Mouse (Mus musculus) lung, postnatal 10 days (tissue): Measurements from ENCODE around the gene Cdon.

Experiments
- DNase-seq: peaks from one replicate; pipeline ENCODE4 v3.0.0; 2021

The Cdon gene

DNA sequence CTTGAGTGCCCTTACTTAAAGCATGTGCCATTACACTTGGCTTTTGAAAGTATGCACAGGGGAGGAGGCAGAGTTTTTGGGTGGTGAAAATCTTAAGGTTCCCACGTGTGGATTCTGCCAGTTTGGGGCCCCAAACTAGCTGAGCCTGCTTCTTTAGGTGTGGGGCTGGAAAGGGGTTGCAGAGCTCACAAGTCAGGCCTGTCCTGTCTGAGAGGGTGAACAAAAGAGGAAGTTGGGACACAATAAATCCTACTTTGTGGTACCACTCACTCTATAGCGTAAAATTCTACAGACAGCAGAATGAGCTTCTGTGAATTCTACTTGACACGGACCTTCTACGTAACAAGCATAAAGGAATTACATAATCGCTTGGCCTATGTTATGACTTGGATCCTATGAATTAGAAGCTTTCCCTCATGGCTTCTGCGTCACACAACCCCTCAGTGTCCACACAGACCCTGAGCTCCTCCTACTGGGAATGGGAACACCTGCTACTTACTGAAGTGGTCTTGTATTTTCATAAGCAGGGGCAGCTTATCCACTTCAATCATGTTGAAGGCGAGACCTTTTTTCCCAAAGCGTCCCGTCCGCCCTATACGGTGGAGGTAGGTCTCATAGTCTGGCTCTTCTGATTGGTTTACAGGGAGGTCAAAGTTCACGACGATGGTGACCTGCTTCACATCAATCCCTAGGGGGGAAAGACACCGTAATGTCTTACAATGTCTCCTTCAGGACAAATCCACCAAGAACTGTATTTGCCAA lies 122.4 kb downstream of the Cdon start:
- DNase-seq = no peak

- DNase-seq = peak; percentile 17
Measured at GRCm38 (mm10) chr9:35544666-35545065, 123.7 kb downstream of the Cdon start.

GRCm38 (mm10) chr9:35545704-35546103 lies 124.8 kb downstream of the Cdon start:
- no peak for DNase-seq

GRCm38 (mm10) chr9:35546745-35547144 lies 125.8 kb downstream of the Cdon start:
- DNase-seq = no peak

DNA sequence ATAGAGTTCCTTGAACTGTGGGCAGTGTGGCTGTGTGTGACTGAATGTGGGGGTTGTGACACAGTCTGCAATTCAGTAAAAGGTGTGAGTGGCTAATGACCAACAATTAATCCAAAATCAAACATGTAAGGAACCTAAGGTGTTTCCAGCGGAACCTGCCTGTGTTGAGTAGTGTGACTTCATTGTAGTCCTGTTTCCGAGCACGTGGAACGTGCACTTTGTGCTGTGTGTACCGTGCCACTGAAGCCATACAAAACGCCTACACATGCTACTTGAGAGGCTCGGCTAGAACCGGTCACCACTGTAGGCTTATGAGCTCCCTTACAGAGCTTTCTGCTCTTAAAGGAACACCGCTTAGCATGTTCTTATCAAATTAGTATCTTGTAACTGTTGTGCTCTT lies 127.5 kb downstream of the Cdon start:
- DNase-seq = no peak

DNA sequence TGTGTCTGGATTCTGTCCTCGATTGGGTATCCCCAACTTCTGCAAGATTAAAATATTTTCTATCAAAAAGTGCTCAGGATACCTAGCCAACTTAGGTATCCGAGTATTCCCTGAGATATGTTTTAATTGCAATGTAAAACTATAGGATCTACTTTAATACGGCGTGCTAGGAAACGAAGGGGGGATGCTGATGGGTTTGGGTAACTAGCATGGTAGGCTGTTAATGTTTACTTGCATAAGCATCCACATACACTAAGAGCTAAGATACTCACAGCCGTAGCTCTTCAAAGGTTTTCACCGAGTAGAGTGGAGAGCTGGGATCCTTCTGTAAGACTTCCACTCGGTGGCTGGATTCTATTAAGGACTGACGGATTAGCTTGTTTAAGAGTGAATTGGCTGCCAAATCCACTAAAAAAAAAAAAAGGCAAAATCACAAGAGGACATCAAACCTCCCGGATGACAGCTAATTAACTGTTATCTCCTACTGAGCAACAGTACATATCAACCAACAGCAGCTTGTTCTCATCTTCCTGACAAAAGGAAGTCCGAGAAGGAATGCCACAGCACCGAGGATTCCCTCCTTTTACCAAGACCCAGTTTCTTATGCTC lies 135.7 kb downstream of the Cdon start:
- DNase-seq = no peak
